Mouse (Mus musculus) ES-E14 (cell line): ENCODE data around the gene Tpd52l2. TPM values are rescaled to one million over a fixed set of nuclear protein-coding genes. Genes with fewer than 3 reads are reported as not detected.

Experiments used
- DNase-seq: peaks from one replicate; pipeline ENCODE4 v3.0.0-alpha.2; 2013; ENCODE audit warnings: low read depth, low spot score
- H3K27ac ChIP-seq: 2 replicates; pipeline ENCODE4 v1.5.1; 2012; ENCODE audit warnings: low read depth, mild to moderate bottlenecking, low read length, moderate library complexity, mixed read lengths; ENCODE audit not compliant: poor library complexity, insufficient read depth, severe bottlenecking
- H3K36me3 ChIP-seq: 2 replicates; pipeline ENCODE4 v1.6.1; 2012; ENCODE audit warnings: mild to moderate bottlenecking, low read length, moderate library complexity, mixed read lengths; ENCODE audit not compliant: control insufficient read depth, poor library complexity, insufficient read depth, severe bottlenecking
- H3K4me1 ChIP-seq, 2 experiments: fragments of 150-350 bp in 1 of 2; sonication (generic) in 1 of 2; 2 replicates each; pipeline ENCODE4 v1.6.1; 2012; ENCODE audit warnings: low read length in 2 of 2, mild to moderate bottlenecking in 1 of 2, mixed read lengths in 1 of 2; ENCODE audit not compliant: control insufficient read depth in 2 of 2, insufficient read depth in 2 of 2, poor library complexity in 1 of 2
- H3K4me3 ChIP-seq, 2 experiments: fragments of 150-350 bp in 1 of 2; sonication (generic) in 1 of 2; 2 replicates each; pipeline ENCODE4 v1.5.1; 2012; ENCODE audit warnings: low read length in 2 of 2, low read depth in 1 of 2, mild to moderate bottlenecking in 1 of 2, mixed read lengths in 1 of 2; ENCODE audit not compliant: insufficient read depth in 1 of 2, poor library complexity in 1 of 2, severe bottlenecking in 1 of 2
- H3K9ac ChIP-seq: 2 replicates; pipeline ENCODE4 v1.6.1; 2012; ENCODE audit warnings: low read depth, mild to moderate bottlenecking, low read length, mixed read lengths; ENCODE audit not compliant: poor library complexity, insufficient read depth, severe bottlenecking
- H3K9me3 ChIP-seq: fragments of 150-350 bp; sonication (generic); 2 replicates; pipeline ENCODE4 v1.6.1; 2012; ENCODE audit warnings: low read depth, mild to moderate bottlenecking, low read length; ENCODE audit not compliant: control insufficient read depth, insufficient read depth
- CHD2 ChIP-seq: IDR thresholded peaks from 2 replicates; pipeline ENCODE4 v1.6.1; 2014; ENCODE audit warnings: mild to moderate bottlenecking, low read depth, low read length, inconsistent platforms
- HCFC1 ChIP-seq: IDR thresholded peaks from 2 replicates; pipeline ENCODE4 v1.6.1; 2012; ENCODE audit warnings: low read length, inconsistent platforms, borderline replicate concordance; ENCODE audit not compliant: insufficient read depth
- MAFK ChIP-seq: IDR thresholded peaks from 2 replicates; pipeline ENCODE4 v1.6.1; 2014; ENCODE audit warnings: mild to moderate bottlenecking, low read depth, low read length, inconsistent platforms; ENCODE audit not compliant: insufficient read depth
- ZC3H11A ChIP-seq: IDR thresholded peaks from 2 replicates; pipeline ENCODE4 v1.6.1; 2012; ENCODE audit warnings: low read depth, mild to moderate bottlenecking, inconsistent platforms, low read length, borderline replicate concordance
- ZNF384 ChIP-seq: IDR thresholded peaks from 2 replicates; pipeline ENCODE4 v1.6.1; 2012; ENCODE audit warnings: low read depth, low read length, inconsistent platforms
- in situ Hi-C, 2 experiments: fragments of 600-800 bp; cut with MboI; formaldehyde crosslinking; loops; one replicate each; pipeline ENCODE4 v1.15.1; 2025; ENCODE audit warnings: low sequenced_read_pairs in 2 of 2, inconsistent platforms in 1 of 2; ENCODE audit not compliant: unreplicated experiment in 2 of 2
- total RNA-seq: library from RNA; depleted of rRNA; stranded (reverse); fragments of 300-350 nt; gene quantifications from 2 replicates; pipeline ENCODE4 v1.2.3, GENCODE M21; 2012

Tpd52l2 gene
- total RNA-seq, 1 experiment = 111 TPM

DNA sequence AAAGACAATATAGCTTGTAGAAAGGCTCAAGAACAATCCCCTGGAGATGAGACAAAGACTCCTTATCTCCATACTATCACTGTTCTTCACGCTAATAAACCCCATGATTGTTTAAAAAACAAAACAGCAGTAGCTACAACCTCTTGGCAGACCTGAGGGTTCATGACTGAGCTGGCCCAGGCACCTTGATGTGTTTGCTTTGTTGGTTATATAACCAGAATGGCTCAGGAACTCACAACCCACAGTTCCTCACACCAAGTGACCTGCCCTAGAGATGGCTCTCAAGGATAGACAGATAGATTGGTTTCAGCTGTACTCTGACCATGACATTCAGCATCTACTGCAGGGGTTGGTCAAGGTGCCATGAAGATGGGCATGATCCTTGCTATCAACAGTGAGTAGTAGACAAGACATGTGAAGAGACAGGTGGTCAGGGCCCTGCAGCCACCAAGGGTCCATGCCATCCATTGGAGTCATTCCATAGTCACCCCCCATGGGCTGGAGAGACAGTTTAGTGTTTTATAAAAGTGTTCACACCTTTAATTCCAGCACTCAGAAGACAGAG is 35.3 kb upstream of the Tpd52l2 start:
- H3K9me3 ChIP-seq = no peaks in the 10 kb centered on the region
- TF ChIP-seq ZNF384 (no peak), MAFK (no peak), HCFC1 (no peak), CHD2 (no peak), ZC3H11A (no peak)
- no peak overlapping the region for H3K4me3 ChIP-seq
- DNase-seq = no peak
- in situ Hi-C loops = no loop called here
- H3K27ac ChIP-seq = no peak overlapping the region
- H3K4me1 ChIP-seq = peaks cover 3 to 5% of the 10 kb centered on the region in 2 experiments; a peak in 2 of 4 replicates
- no peaks in the 10 kb centered on the region for H3K36me3 ChIP-seq
- H3K9ac ChIP-seq = no peak overlapping the region

DNA sequence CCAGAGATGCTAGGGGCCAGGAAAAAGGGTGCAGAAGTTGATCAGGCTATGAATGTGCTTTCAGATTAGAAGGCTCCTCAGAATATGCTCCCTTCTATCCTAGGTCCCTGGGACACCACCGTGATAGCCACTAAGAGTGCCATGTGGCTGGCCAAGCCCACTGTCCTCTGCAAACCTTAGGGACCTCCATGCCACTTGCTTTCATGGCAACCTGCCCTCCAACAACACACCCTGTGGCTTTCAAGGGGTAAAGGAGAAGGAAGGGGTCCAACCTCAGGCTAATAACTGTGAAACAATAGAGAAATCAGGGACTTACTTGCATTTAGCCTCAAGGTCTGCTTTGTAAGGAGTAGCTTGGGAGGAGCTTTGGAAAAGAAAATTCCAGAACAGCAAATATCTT is 34.3 kb upstream of the Tpd52l2 start:
- no peak for DNase-seq
- Histone ChIP-seq H3K4me1 (peaks cover 3 to 5% of the 10 kb centered on the region in 2 experiments; a peak in 2 of 4 replicates), H3K9me3 (no peaks in the 10 kb centered on the region), H3K4me3 (no peak overlapping the region), H3K9ac (no peak overlapping the region), H3K27ac (no peak overlapping the region), H3K36me3 (no peaks in the 10 kb centered on the region)
- TF ChIP-seq ZC3H11A = no peak
- no peak for TF ChIP-seq CHD2
- no peak for TF ChIP-seq MAFK
- TF ChIP-seq ZNF384 = no peak
- no peak for TF ChIP-seq HCFC1
- in situ Hi-C loops = no loop called here

DNA sequence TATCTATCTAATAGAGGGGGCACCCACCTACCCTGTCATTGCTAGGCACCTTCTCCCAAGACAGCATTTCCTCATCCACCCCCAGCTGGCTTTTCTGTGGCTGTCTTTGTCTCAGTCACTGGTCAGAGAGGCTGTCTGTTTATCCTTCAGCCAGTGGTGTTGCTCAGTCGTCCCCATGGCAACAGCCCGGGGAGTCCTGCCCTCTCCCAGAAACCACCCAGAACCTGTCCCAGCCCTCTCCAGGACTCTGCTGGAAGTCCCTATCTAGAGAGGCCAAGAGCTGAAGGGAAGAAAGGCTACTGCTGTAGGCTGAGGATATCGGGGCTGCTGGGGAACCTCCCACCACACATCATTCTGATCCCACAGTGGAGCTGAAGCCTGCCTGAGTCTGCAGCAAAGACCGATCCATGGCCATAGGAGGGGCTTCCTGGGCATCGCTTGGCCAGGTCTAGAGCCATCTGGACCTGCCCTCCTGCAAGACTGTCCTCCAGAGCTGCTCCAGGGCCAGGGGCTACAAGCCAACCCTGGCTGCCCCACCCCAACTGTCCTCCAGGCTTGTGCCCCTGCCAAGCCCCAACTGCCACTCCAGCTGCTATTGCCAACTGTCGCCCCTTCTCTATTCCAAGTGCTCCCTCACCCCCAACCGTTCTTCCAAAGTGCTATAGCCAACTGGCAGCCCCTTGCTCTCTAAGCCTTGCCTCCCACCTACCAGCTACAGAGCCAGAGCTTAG is 33.8 kb upstream of the Tpd52l2 start:
- no peaks in the 10 kb centered on the region for H3K9me3 ChIP-seq
- peak; percentile 63 for DNase-seq
- H3K36me3 ChIP-seq = no peaks in the 10 kb centered on the region
- in situ Hi-C loops = no loop called here
- no peak overlapping the region for H3K4me3 ChIP-seq
- no peak overlapping the region for H3K9ac ChIP-seq
- H3K27ac ChIP-seq = no peak overlapping the region
- TF ChIP-seq ZNF384 (no peak), ZC3H11A (no peak), MAFK (no peak), CHD2 (peak; percentile 76; the same call in 1 of the 2 replicates)
- peaks cover 2 to 5% of the 10 kb centered on the region in 2 experiments; a peak in 2 of 4 replicates for H3K4me1 ChIP-seq

DNA sequence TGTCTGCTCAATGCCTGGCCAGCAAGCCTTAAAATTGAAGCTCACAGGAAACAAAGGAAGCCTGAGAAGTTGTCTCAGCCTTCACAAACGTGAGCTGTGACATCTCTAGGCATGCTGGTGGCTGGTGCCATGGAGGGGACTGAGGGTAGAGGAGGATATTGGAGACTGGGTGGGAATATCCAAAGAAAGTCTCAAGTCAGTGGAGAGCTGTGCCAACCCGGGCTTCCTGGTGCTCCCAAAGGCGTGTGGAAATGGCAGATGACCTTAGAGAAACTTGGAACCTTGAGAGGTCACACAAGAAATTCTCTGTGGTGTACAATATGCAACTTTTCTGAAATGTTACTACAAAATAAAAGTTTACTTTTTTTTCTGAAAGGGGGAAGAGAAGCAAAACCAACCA is 31.5 kb upstream of the Tpd52l2 start:
- H3K9me3 ChIP-seq = no peaks in the 10 kb centered on the region
- H3K36me3 ChIP-seq = no peaks in the 10 kb centered on the region
- TF ChIP-seq CHD2 = no peak
- no peak for TF ChIP-seq ZC3H11A
- no peak for TF ChIP-seq MAFK
- no peak for TF ChIP-seq ZNF384
- TF ChIP-seq HCFC1 = no peak
- in situ Hi-C loops = no loop called here
- H3K4me3 ChIP-seq = no peak overlapping the region
- H3K27ac ChIP-seq = no peak overlapping the region
- DNase-seq = no peak
- peaks cover 2 to 5% of the 10 kb centered on the region in 2 experiments; a peak in 2 of 4 replicates for H3K4me1 ChIP-seq
- H3K9ac ChIP-seq = no peak overlapping the region
